Mouse (Mus musculus): ENCODE results near the gene Sdk1.
A peak's percentile ranks its signal among the peaks of the same experiment; 100 is the strongest.

The Sdk1 gene

DNA sequence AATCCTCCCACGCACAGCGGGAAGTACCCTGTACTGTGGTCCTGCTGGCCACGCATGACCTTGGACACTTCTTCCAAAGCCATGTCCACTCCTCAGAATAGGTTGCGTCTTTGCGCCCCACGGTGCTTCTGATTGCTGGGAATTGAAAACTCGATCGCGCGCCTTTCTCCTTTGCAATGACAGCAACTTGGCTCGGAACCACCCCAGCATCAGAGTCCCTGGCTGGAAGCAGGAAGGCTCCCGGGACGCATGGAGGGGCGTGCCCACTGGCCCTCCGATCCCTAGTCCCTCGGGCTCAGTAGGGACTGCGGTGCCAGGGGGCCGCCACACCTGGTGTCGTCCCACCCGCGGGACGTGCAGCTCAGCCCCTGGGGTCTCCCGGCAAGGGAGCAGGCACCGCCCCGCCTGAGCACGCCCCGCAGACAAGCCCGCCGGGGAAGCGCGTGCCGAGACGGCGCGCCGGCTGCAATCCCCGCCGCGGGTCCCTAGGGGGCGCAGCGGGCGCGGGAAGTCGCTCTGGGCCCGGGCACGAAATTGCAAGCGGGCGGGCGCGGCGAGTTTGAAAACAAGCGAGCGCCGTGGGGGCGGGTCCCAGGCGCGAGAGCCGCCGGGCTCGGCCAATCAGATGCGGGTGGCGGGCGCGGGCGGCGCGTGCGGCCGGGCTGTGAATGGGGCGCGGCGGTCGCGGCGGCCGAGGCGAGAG lies at the start of gene Sdk1:
Gene Sdk1 (plus strand): TSS at position 650 of the 703 bp plus-strand sequence.
- peak; percentile 6 for DNase-seq (ENCODE audit: low read depth)

DNA sequence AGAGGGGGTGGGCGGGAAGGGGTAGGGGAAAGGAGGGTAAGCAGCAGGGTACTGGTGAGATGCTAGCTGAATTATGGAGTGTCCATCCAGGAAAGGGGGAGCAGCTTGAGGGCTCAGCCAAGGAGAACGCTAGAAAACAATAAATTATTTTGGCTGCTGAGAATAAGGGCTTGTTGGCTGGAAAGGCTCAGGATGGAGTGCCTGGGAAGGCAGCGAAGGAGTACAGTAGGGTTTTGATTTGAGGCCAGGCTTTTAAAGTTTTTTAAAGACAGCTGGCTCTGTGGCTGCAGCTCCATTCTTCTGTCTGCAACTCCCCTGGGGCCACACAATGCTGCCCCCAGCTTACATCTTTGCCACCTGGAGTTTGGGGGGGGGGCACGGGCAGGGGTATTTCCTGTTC lies 44.0 kb upstream of the Sdk1 start:
- DNase-seq (ENCODE audit: low read depth) = no peak

DNA sequence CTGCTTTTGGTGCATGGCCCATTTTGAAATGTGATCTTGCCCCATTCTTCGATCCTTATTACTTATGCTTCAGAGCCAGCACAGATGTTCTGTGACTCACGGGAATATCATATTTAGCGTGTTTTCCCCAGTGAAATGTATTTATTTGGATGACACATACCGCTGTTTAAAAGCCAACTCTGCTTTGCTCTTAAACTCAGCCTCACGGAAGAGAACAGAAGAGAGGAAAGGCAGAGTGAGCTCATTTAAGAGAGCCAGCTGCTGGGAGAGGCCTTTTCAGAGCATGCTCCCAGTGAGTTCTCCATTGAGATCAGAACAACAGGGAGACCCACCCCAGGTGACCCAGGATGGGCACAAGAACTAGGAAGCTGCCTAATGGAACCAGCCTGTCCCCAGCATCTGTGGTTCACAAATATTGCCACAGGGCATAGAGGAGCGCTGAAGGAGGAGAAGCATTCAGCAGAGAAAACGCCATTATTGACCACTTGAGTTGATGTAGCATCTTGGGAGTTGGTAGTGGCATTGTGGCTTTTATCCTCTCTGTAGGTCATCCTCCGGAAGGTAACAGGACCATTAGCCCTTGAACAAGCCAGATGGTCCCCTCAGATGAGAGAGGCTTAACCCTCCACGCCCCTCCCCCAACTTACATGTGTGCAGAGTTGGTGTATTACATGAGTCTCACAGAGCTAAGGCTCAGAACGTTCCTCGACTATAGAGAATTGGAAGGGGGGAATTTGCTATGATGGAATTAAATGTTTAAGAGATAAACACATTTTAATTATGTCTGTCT lies 38.8 kb upstream of the Sdk1 start:
- peak; percentile 2 for DNase-seq (ENCODE audit: low read depth)

DNA sequence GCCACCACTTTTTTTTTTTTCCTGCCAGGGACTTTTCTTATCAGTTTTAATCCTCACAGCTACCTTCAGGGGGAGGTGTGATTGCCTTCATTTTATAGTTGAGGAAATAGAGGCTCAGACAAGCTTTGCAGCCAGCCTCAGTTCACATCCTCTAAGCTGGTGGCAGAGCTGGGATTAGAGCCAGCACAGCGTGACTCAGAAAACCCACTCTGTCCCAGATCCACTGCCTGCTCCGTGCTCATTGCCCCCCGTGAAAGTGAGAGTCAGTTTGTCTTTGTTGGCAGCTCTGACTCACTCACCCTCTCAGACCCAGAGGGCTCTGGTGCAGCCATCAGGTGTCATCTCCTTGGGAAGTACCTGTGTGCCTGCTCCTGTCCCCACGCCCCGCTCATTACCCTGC lies 34.2 kb upstream of the Sdk1 start:
- no peak for DNase-seq (ENCODE audit: low read depth)

DNA sequence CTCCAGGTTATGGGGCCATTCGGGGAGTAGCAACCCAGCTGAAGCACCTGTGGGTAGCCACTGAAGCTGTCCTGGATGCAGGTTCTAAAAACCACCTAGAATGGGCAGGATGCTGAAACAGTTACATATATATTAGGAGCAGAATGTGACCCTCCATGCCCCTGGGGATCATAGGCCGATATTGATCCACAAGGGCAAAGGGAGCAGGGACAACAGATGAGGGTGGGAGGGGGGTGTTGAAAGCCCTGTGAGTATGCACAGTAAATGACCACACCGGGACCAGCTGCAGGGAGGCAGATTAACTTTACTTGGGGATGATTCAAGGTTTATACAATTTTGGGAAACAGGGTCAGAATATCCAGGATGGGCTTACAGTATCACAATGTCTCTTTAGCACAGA lies 16.0 kb upstream of the Sdk1 start:
- no peak for DNase-seq (ENCODE audit: low read depth)

DNA sequence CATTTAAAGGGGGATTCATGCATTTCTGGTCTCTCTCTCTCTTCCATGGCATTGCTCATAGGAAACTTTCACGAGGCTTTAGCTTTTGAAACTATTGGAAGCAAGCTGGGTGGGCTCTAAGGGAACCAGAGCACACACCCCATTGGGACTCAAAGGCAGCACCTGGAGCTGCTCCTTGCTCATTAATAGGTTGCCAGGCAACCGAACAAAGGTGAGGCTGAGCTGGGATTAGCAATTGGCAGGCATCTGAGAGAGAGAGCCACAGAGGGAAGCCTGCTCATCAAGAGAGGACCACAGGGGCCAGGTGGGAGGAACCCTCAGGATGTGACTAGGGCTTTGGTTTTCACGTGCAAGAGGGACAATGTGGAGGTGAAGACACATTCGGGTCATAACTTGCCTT lies 7.0 kb upstream of the Sdk1 start:
- no peak for DNase-seq (ENCODE audit: low read depth)

DNA sequence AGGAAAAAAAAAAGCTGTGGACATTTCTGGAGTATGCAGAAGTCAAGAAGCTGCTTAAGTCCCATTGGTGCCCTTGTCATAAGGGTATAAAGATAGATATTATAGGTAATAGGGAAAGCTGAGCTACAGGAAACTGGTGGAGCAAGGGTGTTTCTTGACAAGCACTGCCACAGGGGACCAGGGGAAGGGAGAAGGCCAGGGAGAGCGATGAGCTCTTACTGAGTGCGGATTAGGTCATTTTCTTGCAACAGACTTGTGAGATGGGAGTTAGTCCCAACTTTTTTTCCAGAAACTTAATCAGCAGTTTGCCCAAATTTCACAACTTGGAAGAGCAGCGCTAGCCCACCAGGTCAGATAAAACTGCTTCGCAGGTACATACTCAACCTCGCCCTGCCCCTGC lies 1.9 kb upstream of the Sdk1 start:
- DNase-seq (ENCODE audit: low read depth) = no peak

DNA sequence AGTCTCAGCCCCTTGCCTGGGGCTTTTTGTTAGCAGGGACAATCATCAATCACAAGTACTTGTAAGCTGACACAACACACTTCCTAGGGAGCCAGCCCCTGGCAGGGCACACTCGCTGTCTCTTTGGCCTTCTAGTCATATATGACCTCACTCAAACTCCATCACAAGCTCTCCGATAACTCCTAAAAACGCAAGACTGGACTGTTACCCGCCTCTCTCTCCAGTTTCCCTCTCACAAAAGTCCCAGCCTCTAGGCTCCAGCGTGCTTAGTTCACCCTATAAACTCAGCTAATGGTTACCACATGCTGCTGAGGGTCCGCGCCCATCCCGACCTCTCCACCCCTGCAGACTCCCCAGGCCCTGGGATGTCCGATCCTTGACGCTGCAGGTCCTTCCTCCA lies 849 bp upstream of the Sdk1 start:
- DNase-seq (ENCODE audit: low read depth) = no peak

DNA sequence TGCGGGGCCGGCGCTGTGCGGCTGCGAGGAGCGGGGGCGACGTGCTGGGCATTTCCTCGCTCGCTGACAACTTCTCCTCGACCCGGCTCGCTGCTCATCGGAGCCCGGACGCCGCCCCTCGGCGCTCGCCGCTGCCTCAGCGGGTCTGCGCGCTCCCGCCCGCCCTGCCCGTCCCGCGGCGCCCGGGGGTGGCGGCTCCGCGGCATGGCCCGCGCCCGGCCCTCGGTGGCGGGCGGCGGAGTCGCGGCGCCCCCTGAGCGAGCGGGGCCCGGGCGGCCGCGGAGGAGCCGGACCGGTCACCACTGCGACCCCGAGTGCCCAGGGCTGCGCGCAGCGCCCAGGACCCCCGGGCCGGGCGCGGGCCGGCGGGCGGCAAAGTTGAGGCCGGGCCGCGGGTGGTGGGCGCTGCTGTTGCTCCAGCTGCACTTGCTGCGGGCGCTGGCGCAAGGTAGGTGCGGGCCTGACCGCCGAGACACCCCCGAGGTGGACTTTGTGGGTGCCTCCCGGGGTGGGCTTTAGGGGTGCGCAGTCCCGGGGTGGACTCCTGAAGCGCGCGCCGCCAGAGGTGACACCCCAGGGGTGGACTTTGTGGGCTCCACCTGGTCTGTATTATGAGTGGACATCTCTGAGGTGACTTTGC lies 475 bp downstream of the Sdk1 start:
- no peak for DNase-seq (ENCODE audit: low read depth)

DNA sequence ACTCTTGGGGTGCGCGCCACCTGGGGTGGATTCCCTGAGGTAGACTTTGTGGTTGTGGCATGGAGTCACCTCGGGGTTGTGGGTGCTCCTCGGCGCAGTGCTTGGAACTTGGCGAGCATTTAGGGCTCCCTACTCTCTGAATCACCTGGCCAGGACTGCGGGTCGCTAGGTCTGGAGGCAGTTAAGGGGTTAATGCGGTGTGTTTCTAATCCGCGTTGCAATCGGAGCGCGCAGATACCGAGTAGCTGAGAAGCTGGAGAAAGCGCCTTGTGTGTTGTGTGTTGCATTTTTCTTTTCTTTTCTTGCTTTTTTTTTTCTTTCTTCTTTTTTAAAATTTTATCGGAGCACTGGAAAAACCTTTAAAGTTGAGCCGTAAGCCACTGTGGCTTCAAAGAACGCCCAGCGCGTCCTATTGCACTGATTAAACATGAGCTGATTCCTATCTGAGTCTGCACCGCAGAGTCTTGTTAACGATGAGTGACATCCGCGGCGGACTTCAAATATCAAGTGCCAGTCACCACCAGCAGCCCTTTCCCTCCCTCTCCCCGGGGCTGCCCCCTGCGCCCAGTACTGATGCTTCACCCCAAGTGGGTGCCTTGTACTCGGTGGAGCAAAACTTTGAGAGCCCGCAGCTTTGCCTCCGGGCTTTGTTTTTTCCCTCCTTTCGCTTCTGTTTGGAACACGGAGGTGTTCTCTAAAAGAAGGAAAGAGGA lies 2.1 kb downstream of the Sdk1 start:
- no peak for DNase-seq (ENCODE audit: low read depth)

DNA sequence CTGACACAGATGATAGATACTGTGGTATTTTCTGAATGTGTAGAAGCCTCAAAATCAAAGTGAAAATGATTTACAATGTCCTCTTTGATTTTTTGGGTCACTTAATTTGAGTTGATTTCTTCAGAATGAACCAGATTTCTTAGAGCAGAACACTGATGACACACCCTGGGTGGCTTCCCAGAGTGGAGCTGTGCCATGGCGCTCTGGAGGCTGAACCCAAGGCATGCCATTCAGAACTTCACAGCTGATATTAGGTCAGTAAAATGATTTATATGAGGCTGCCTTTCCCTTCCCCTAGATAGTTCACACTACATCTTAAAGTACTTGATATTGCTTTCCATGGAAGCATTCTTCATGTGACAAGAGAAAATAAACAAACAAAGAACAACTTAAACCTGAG lies 23.0 kb downstream of the Sdk1 start:
- no peak for DNase-seq (ENCODE audit: low read depth)

DNA sequence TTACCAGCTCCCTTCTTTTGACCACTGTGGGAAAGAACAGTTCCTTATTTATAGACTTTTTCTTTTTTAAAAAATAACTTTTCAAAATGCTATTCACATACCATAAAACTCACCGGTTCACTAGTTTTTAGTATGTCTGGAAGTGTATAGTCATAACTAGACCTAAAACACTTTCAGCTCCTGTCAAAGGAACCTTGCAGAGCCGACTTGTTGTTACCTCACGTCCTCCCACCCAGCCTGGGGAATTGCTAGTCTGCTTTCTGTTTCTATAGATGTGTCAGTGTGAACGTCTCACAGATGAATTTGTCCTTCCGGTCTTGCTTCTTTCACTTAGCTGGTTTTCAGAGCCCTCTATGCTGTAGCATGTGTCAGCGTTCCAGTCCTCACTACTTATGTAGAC lies 35.8 kb downstream of the Sdk1 start:
- no peak for DNase-seq (ENCODE audit: low read depth)

DNA sequence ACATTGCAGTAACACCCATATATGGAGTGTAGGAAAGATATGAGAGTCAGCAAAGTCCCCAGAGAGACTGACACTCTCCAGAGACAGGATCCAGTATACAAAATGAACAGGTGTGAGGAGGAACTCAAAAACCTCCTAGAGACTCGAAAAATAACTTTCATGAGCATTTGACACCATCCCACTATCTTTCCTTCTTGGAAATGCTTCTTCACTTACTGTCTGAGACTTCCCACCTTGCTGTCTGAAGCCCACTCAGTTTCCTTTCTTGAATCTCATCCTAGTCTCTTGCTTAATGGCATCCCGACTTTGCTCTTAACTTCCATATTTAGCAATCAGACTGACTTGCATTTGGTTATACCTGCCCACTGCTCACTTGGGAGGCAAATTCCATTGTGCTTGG lies 40.5 kb downstream of the Sdk1 start:
- DNase-seq (ENCODE audit: low read depth) = no peak

DNA sequence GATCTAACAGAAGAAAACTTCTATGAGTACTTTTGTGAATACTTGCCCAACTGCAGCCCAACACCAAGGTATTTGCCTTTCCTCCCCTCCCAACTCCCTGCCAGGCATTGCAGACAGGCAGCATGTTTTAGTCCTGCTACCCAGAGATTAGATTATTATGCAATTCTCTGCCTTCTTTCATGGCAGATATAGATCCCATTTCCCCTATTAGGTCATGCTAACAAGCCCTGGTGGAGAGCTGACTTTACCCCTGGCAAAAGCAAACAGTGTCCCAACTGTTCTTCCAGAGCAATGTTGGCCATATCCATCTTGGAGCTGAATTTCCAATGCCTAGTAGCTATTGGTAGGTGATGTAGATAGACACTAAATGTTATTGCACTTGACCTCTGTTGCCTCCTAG lies 48.3 kb downstream of the Sdk1 start:
- no peak for DNase-seq (ENCODE audit: low read depth)

DNA sequence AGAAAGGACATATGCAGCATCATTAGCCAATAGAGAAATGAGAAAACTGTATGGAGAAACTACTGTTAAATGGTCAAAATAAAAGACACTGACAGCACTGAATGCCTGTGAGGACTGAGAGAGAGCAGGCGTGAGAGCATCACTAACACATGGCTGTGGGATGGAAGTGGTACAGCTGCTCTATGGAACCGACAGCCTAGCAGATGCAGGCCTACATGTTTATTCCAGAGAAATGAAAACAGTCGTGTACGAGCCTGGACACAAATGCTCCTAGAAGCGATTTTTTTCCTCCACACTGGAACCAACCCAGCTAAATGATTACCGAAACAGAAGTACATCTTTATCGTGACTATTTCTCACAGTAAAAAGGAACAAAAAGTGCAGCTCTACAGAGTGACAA lies 54.0 kb downstream of the Sdk1 start:
- no peak for DNase-seq (ENCODE audit: low read depth)

DNA sequence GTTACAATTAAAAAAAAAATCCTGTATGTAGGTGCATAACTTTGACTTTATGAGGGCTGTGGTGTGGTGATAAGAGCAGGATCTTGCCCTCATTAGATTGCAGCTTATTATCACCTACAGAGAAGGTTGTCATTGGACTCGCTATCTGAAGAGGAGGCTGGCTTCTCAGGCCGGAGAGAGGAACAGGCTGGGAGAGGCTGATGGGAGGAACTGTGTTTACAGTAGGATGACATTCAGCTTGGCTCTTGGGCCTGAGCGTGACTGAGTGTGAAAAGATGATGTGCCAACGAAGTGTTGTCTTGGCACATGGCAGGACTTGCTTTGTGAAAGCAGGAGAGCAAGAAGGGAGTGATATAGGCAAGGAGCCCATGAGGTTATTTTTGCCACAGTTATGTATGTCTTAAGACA lies 61.0 kb downstream of the Sdk1 start:
- DNase-seq (ENCODE audit: low read depth) = no peak

DNA sequence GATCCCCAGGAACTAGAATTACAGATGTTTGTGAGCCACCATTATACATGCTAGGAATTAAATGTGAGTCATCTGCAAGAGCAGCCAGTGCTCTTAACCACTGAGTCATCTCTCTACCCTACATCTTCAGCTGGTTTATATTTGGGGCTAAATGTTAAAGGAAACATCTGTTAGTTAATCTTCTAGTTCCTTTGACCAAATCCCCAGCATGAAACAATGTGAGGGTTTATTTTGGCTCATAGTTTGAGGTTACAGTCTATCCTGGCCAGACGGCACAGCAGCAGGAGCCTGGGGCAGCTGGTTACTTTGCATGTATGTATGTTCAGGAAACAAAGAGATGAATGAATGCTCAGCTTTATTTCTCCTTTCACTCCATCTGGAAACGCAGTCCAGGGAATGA lies 62.5 kb downstream of the Sdk1 start:
- peak; percentile 5 for DNase-seq (ENCODE audit: low read depth)

DNA sequence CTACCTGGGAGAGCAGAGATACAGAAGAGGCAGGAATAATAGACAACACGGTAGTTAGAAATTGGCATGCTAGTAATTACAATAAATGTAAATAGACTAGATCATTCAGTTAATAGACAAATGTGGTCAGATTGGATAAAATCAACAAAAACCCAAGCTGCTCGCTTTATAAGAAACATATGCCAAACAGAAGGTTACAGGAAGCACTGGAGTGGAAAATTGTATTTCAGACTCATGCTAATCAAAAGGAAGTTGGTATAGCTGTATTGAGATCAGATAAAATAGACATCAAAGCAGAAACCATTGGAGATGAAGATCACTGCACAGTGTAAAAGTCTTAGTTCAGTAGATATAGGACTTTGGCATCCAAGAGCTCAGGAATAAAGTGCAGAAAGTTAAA lies 63.4 kb downstream of the Sdk1 start:
- DNase-seq (ENCODE audit: low read depth) = no peak

DNA sequence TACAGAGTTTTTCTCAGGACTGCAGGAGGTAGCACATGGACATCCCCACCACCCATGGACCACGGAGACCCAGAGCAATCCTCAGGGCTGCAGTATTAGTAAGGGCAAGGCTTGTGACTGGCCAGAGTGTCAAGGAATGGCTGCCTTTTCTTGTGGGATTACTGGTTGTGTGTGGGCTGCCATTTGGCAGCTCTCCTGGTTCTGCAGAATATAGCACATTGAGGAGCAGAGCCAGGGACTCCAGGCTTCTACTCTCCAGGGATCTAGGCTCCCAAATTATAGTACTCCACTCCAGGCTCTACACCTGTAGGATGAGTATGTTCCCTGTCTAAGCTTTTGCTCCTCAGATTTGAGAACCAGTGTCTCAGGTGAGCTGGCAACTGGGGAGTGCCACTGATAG lies 69.4 kb downstream of the Sdk1 start:
- no peak for DNase-seq (ENCODE audit: low read depth)

DNA sequence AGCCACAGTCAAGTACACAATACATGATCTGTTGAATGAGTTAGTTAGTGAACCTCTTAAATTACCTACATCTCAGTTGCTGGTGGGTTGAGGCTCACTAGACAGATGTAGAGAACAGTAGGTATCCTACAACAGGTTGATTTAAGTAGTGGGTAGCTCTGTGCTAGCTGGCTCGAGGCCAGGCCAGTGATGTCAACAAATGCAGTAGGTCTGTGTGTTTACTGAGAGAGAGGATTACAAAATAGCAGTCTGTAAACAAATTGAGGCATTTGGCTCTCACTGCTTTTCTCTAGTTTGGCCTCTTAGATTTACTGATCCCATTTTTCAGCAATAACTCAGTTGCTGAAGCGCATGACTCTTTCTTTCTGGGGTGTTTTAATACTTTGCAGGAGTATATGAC lies 70.5 kb downstream of the Sdk1 start:
- no peak for DNase-seq (ENCODE audit: low read depth)

DNA sequence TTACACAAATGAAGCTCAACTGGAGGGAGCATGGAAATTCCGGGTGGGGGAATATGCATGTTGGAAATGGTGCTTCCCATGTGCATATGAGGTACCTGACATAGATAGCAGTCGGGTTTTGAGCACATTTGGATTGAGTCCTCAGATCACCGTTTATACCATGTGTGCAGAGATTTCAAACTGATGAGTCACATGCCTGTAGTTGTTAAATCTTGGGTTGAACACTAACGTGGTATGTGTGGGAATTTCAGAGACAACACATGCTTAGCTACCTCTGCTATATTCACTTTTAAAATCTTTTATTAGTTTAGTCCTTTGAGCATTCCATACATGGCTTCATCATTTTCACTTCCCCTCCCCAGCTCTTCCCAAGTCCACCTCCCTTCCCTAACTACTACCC lies 71.0 kb downstream of the Sdk1 start:
- no peak for DNase-seq (ENCODE audit: low read depth)

DNA sequence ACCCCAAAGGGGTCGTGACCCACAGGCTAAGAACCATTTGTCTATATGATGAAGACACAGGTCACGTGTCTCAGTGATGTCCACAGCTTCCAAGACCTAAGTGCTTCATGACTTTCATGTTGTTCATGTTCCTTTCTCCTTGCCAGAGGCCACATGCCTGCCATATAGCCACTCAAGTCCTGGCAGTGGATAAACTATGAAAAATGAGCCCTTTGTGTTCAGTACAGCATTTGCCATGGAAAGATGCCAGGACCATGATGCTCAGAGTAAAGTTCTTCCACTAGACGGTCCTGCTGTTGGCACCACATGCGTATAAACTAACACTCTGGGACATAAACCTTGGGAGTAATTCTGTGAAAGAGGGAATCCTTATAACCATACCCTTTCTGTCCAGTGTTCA lies 75.8 kb downstream of the Sdk1 start:
- no peak for DNase-seq (ENCODE audit: low read depth)

DNA sequence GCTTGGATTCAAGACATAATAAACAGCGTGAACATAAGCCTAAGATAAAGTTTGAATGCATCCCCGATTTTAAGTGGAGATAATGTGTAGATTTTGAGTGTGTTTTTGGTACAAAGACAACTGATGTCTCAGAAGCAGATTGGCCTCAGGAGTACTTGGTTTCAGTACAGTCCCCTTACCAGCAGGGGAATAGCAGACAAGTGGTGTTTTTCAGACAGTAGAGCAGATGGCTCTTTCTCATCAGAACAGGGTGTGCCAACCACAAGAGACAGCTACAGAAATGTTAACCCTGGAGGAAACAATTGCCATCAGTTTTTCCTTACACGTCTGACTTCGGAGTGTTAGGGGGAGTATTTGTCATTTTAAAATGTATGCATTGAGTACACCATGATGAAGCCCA lies 83.6 kb downstream of the Sdk1 start:
- DNase-seq (ENCODE audit: low read depth) = no peak

Measured in fibroblast of lung, adult 2 months (primary cell).